Comparison of ENCODE assay signal across 8 mouse cellular contexts in genomic region chr11:119943428-119943988, GRCm38 (mm10). TPM values are rescaled to one million over a fixed set of nuclear protein-coding genes. Genes with fewer than 3 reads are reported as not detected.
A peak's percentile ranks its signal among the peaks of the same experiment; 100 is the strongest.
DNase-seq lines count a peak whose midpoint lies in the region; ATAC-seq and TF ChIP-seq lines count a peak whose summit lies in the region.

No protein-coding gene starts in this region.

- intact Hi-C loops in heart, adult 2 months (cut with DNase I), result loop anchor here (2.0 kb wide), 1 partner anchor 47 kb away; no protein-coding TSS in a partner anchor
- intact Hi-C loops in heart, postnatal 10 days (cut with DNase I), result no loop called here

- WGBS in heart, adult 2 months, result 9% methylated on average over 32 of the region's 32 CpGs
- 3% methylated on average over 32 of the region's 32 CpGs for WGBS in liver, embryonic 13.5 days (ENCODE audit: insufficient replicate concordance)
- 4% methylated on average over 32 of the region's 32 CpGs for WGBS in neural tube, embryonic 15.5 days

- peaks cover 23% of the 10 kb centered on the region for H3K4me1 ChIP-seq in heart, adult 2 months (ENCODE audit: control insufficient read depth, insufficient read depth, low read length)
- H3K4me1 ChIP-seq in brown adipose tissue, adult 24 weeks (ENCODE audit: control insufficient read depth, insufficient read depth, insufficient read length, low read length), result peaks cover 23% of the 10 kb centered on the region
- H3K4me1 ChIP-seq in liver, embryonic 13.5 days (replicated peaks), result peaks cover 84% of the 10 kb centered on the region
- peaks cover 68% of the 10 kb centered on the region for H3K4me1 ChIP-seq in neural tube, embryonic 15.5 days

- no peak for DNase-seq in heart, adult 2 months
- no peak for DNase-seq in heart, postnatal 10 days
- peak; percentile 50 to 52 for DNase-seq in B cell, adult 2 months
- peak; percentile 55 for DNase-seq in heart, postnatal 4 days
- DNase-seq in liver, embryonic 13.5 days, result no peak
- DNase-seq in frontal cortex, postnatal 10 days (ENCODE audit: low spot score in 2 of 2), result no peak

- ATAC-seq in liver, embryonic 13.5 days (ENCODE audit: low read depth), result no peak
- peak; percentile 26 for ATAC-seq in neural tube, embryonic 15.5 days (ENCODE audit: low FRiP score)

- no peak for TF ChIP-seq POLR2A in heart, adult 2 months (IDR thresholded peaks at IDR 0.05; ENCODE audit: insufficient read depth, low read depth, low read length)

- TF ChIP-seq CTCF in heart, adult 2 months (IDR thresholded peaks at IDR 0.05), result peak; percentile 27

- no peaks in the 10 kb centered on the region for H3K36me3 ChIP-seq in heart, adult 2 months (ENCODE audit: control insufficient read depth, insufficient read depth, low read length)
- H3K36me3 ChIP-seq in liver, embryonic 13.5 days, result no peaks in the 10 kb centered on the region
- H3K36me3 ChIP-seq in neural tube, embryonic 15.5 days, result no peaks in the 10 kb centered on the region

- H3K79me2 ChIP-seq in heart, adult 2 months (replicated peaks; ENCODE audit: control insufficient read depth, insufficient read depth, low read length), result peaks cover 2% of the 10 kb centered on the region; the same call in 1 of the 2 replicates

- H3K9ac ChIP-seq in heart, adult 2 months (ENCODE audit: low read depth, low read length), result peak overlapping the region; percentile 83
- peak overlapping the region; percentile 71 for H3K9ac ChIP-seq in liver, embryonic 13.5 days
- peak overlapping the region; percentile 76 for H3K9ac ChIP-seq in neural tube, embryonic 15.5 days (replicated peaks)

- no peak for TF ChIP-seq EP300 in heart, adult 2 months (IDR thresholded peaks at IDR 0.05; ENCODE audit: insufficient read depth, low read depth, low read length)

- H3K4me3 ChIP-seq in heart, adult 2 months, result peak overlapping the region; percentile 74
- H3K4me3 ChIP-seq in brown adipose tissue, adult 24 weeks (ENCODE audit: insufficient read depth, low read depth, low read length), result peak overlapping the region; percentile 89
- H3K4me3 ChIP-seq in liver, embryonic 13.5 days (replicated peaks), result peak overlapping the region; percentile 69
- peak overlapping the region; percentile 73 for H3K4me3 ChIP-seq in neural tube, embryonic 15.5 days (replicated peaks)

- H3K27me3 ChIP-seq in heart, adult 2 months (ENCODE audit: control insufficient read depth, insufficient read depth, low read length), result no peaks in the 10 kb centered on the region
- peaks cover 68% of the 10 kb centered on the region for H3K27me3 ChIP-seq in liver, embryonic 13.5 days
- H3K27me3 ChIP-seq in neural tube, embryonic 15.5 days (replicated peaks), result 0 out of 2 replicates have a peak, but pooled peaks cover 4% of the 10 kb centered on the region

- H3K9me3 ChIP-seq in liver, embryonic 13.5 days (replicated peaks), result no peaks in the 10 kb centered on the region
- no peaks in the 10 kb centered on the region for H3K9me3 ChIP-seq in neural tube, embryonic 15.5 days (replicated peaks)

- peak overlapping the region; percentile 85 for H3K27ac ChIP-seq in heart, adult 2 months
- peak overlapping the region; percentile 56; the same call in 1 of the 2 replicates for H3K27ac ChIP-seq in brown adipose tissue, adult 24 weeks (replicated peaks; ENCODE audit: low read depth, low read length)
- H3K27ac ChIP-seq in liver, embryonic 13.5 days, result peak overlapping the region; percentile 50
- H3K27ac ChIP-seq in neural tube, embryonic 15.5 days (replicated peaks), result peak overlapping the region; percentile 60

- H3K4me2 ChIP-seq in liver, embryonic 13.5 days, result peak overlapping the region; percentile 94
- H3K4me2 ChIP-seq in neural tube, embryonic 15.5 days, result peak overlapping the region; percentile 97

RNA-seq across cellular contexts. Expression of gene Baiap2, which starts 0.9 kb away (rescaled TPM):
- 10 to 100 TPM in 1 of 2 experiments, 1 to 10 TPM in 1; 5.8 to 10.3 TPM for total RNA-seq in heart, adult 2 months (2021)
- polyA plus RNA-seq in heart, adult 2 months (2012; rRNA removed), result 10.5 and 10.9 TPM in 2 replicates
- 10 to 100 TPM in 1 of 2 experiments, 1 to 10 TPM in 1; 6.9 to 12.7 TPM for total RNA-seq in heart, postnatal 10 days (2021)
- 2.7 and 5.5 TPM in 2 replicates for polyA plus RNA-seq in brown adipose tissue, adult 24 weeks (2012; ENCODE audit: insufficient read depth, insufficient read length, missing spikeins)
- 1 to 10 TPM; 8.0 to 8.3 TPM for total RNA-seq in heart, postnatal 4 days (2021)
- polyA plus RNA-seq in liver, embryonic 13.5 days (2015; fragmentation: Nextera tagmentation; extraction: Ambion mirVana), result 5.1 and 5.5 TPM in 2 replicates
- 16.6 and 20.5 TPM in 2 replicates for polyA plus RNA-seq in neural tube, embryonic 15.5 days (2015; fragmentation: Nextera tagmentation; extraction: Ambion mirVana)

RNA-seq across cellular contexts. Expression of gene Chmp6, which starts 30.3 kb away (rescaled TPM):
- total RNA-seq in heart, adult 2 months (2021), result 10 to 100 TPM; 25.9 to 30.1 TPM
- 26.8 and 28.9 TPM in 2 replicates for polyA plus RNA-seq in heart, adult 2 months (2012; rRNA removed)
- 10 to 100 TPM; 36.2 to 36.3 TPM for total RNA-seq in heart, postnatal 10 days (2021)
- polyA plus RNA-seq in brown adipose tissue, adult 24 weeks (2012; ENCODE audit: insufficient read depth, insufficient read length, missing spikeins), result 18.2 and 22.0 TPM in 2 replicates
- 10 to 100 TPM; 42.4 to 43.3 TPM for total RNA-seq in heart, postnatal 4 days (2021)
- 37.4 and 37.6 TPM in 2 replicates for polyA plus RNA-seq in liver, embryonic 13.5 days (2015; fragmentation: Nextera tagmentation; extraction: Ambion mirVana)
- polyA plus RNA-seq in neural tube, embryonic 15.5 days (2015; fragmentation: Nextera tagmentation; extraction: Ambion mirVana), result 99.0 and 105 TPM in 2 replicates

Comparison
In these comparisons a context has a peak if more than half of its experiments do, and no peak if none do; other contexts are left out.
1. DNase-seq: peak in B cell, adult 2 months (2 of 2) and heart, postnatal 4 days (single experiment); none in heart, adult 2 months (0 of 2), heart, postnatal 10 days (0 of 2), liver, embryonic 13.5 days (single experiment) and frontal cortex, postnatal 10 days (0 of 2).
2. Peak in every context shown above with its lines, with median percentiles within 50 percentile points of each other: H3K27ac ChIP-seq, H3K4me3 ChIP-seq and H3K9ac ChIP-seq.